Mouse (Mus musculus) forebrain, embryonic 16.5 days (tissue): Measurements from ENCODE around the gene Mpst. TPM values are rescaled to one million over a fixed set of nuclear protein-coding genes. Genes with fewer than 3 reads are reported as not detected.

Experiments used
- ATAC-seq: fragments of 200-750 bp; cut with Nextera tagmentation; 2 replicates; pipeline ENCODE4 v1.8.0; 2017; ENCODE audit warnings: mild to moderate bottlenecking, moderate library complexity
- H3K27ac ChIP-seq: fragments of 300-500 bp; sonication (generic); 2 replicates; pipeline ENCODE4 v1.5.1; 2014; ENCODE audit warnings: low read length, control low read depth
- H3K27me3 ChIP-seq: fragments of 300-500 bp; sonication (generic); replicated peaks from 2 replicates; pipeline ENCODE4 v1.6.1; 2014; ENCODE audit warnings: low read length; ENCODE audit not compliant: control insufficient read depth, insufficient read depth
- H3K36me3 ChIP-seq: fragments of 300-500 bp; sonication (generic); 2 replicates; pipeline ENCODE4 v1.6.1; 2014; ENCODE audit not compliant: control insufficient read depth, insufficient read depth
- H3K4me1 ChIP-seq: fragments of 300-500 bp; sonication (generic); replicated peaks from 2 replicates; pipeline ENCODE4 v1.6.1; 2014; ENCODE audit warnings: low read length; ENCODE audit not compliant: control insufficient read depth, insufficient read depth
- H3K4me2 ChIP-seq: fragments of 300-500 bp; sonication (generic); 2 replicates; pipeline ENCODE4 v1.6.1; 2014; ENCODE audit warnings: mild to moderate bottlenecking, low read length, control low read depth
- H3K4me3 ChIP-seq: fragments of 300-500 bp; sonication (generic); replicated peaks from 2 replicates; pipeline ENCODE4 v1.5.1; 2014; ENCODE audit warnings: mild to moderate bottlenecking, low read length, control low read depth
- H3K9ac ChIP-seq: fragments of 300-500 bp; sonication (generic); replicated peaks from 2 replicates; pipeline ENCODE4 v1.6.1; 2014; ENCODE audit warnings: low read depth, low read length, control low read depth
- H3K9me3 ChIP-seq: fragments of 300-500 bp; sonication (generic); 2 replicates; pipeline ENCODE4 v1.6.1; 2016; ENCODE audit warnings: low read length; ENCODE audit not compliant: control insufficient read depth
- WGBS: fragments of 180-500 bp; shearing (Covaris S2); extraction: QIAGEN DNeasy Blood & Tissue Kit; methylation state at CpG from one replicate; pipeline ENCODE4 v1.1.7; 2014; 5-methylcytosine and 5-hydroxymethylcytosine counted together
- polyA plus RNA-seq: library from polyadenylated mRNA; unstranded; fragments of >200 nt; fragmentation: Nextera tagmentation; extraction: Ambion mirVana; gene quantifications from 2 replicates; pipeline ENCODE4 v1.2.1, GENCODE M21; 2015

Gene Mpst
- polyA plus RNA-seq, 1 experiment from 2014 or later: 5.0 TPM

- no peaks in the 10 kb centered on the region for H3K9me3 ChIP-seq
- no peaks in the 10 kb centered on the region; the same call in 1 of the 2 replicates for H3K36me3 ChIP-seq
- ATAC-seq: no peak
- no peak overlapping the region for H3K27ac ChIP-seq
- 33% methylated on average over 1 of the region's 1 CpGs for WGBS
- no peak overlapping the region for H3K9ac ChIP-seq
- no peak overlapping the region for H3K4me3 ChIP-seq
- H3K4me1 ChIP-seq: peaks cover 11% of the 10 kb centered on the region
- H3K4me2 ChIP-seq: no peak overlapping the region
- H3K27me3 ChIP-seq: peaks cover 18% of the 10 kb centered on the region
Observed at GRCm38 (mm10) chr15:78413719-78414117, 7.5 kb downstream of the Mpst start.

GRCm38 (mm10) chr15:78414157-78414556 lies 7.9 kb downstream of the Mpst start:
- Histone ChIP-seq H3K4me1 (peaks cover 11% of the 10 kb centered on the region), H3K36me3 (no peaks in the 10 kb centered on the region; the same call in 1 of the 2 replicates), H3K9me3 (no peaks in the 10 kb centered on the region), H3K27me3 (peaks cover 15% of the 10 kb centered on the region), H3K9ac (no peak overlapping the region), H3K4me3 (no peak overlapping the region), H3K27ac (no peak overlapping the region), H3K4me2 (no peak overlapping the region)
- ATAC-seq: no peak
- 91% methylated on average over 8 of the region's 8 CpGs for WGBS

- Histone ChIP-seq H3K4me2 (no peak overlapping the region), H3K4me3 (no peak overlapping the region), H3K9ac (no peak overlapping the region; the same call in 1 of the 2 replicates), H3K36me3 (no peaks in the 10 kb centered on the region; the same call in 1 of the 2 replicates), H3K27me3 (no peaks in the 10 kb centered on the region), H3K9me3 (no peaks in the 10 kb centered on the region), H3K27ac (no peak overlapping the region), H3K4me1 (no peaks in the 10 kb centered on the region)
- WGBS: 17% methylated on average over 4 of the region's 4 CpGs
- ATAC-seq: no peak
Observed at GRCm38 (mm10) chr15:78416937-78417336, 10.7 kb downstream of the Mpst start.

GRCm38 (mm10) chr15:78420395-78420794 lies 14.2 kb downstream of the Mpst start:
- H3K27me3 ChIP-seq: 0 out of 2 replicates have a peak, but pooled peaks cover 2% of the 10 kb centered on the region
- no peak overlapping the region for H3K4me3 ChIP-seq
- ATAC-seq: no peak
- 79% methylated on average over 13 of the region's 13 CpGs for WGBS
- H3K27ac ChIP-seq: no peak overlapping the region
- no peak overlapping the region for H3K4me2 ChIP-seq
- no peaks in the 10 kb centered on the region for H3K4me1 ChIP-seq
- no peaks in the 10 kb centered on the region for H3K9me3 ChIP-seq
- H3K9ac ChIP-seq: no peak overlapping the region
- no peaks in the 10 kb centered on the region for H3K36me3 ChIP-seq

GRCm38 (mm10) chr15:78422046-78422956 lies 16.1 kb downstream of the Mpst start:
- no peaks in the 10 kb centered on the region for H3K36me3 ChIP-seq
- ATAC-seq: peak; percentile 81
- 0 out of 2 replicates have a peak, but pooled peaks cover 2% of the 10 kb centered on the region for H3K27me3 ChIP-seq
- H3K4me2 ChIP-seq: no peak overlapping the region
- no peak overlapping the region for H3K9ac ChIP-seq
- WGBS: 18% methylated on average over 16 of the region's 16 CpGs
- no peaks in the 10 kb centered on the region for H3K4me1 ChIP-seq
- no peak overlapping the region for H3K27ac ChIP-seq
- no peaks in the 10 kb centered on the region for H3K9me3 ChIP-seq
- no peak overlapping the region for H3K4me3 ChIP-seq

- H3K27ac ChIP-seq: no peak overlapping the region
- H3K9me3 ChIP-seq: no peaks in the 10 kb centered on the region
- peaks cover 6% of the 10 kb centered on the region for H3K4me1 ChIP-seq
- H3K4me2 ChIP-seq: no peak overlapping the region
- H3K27me3 ChIP-seq: 0 out of 2 replicates have a peak, but pooled peaks cover 2% of the 10 kb centered on the region
- no peak overlapping the region for H3K4me3 ChIP-seq
- H3K9ac ChIP-seq: no peak overlapping the region
- H3K36me3 ChIP-seq: no peaks in the 10 kb centered on the region
- 28% methylated on average over 11 of the region's 11 CpGs for WGBS
- ATAC-seq: no peak
Observed at GRCm38 (mm10) chr15:78424507-78424906, 18.3 kb downstream of the Mpst start.

- Histone ChIP-seq H3K4me3 (no peak overlapping the region), H3K4me2 (no peak overlapping the region), H3K4me1 (peaks cover 13% of the 10 kb centered on the region), H3K9ac (no peak overlapping the region), H3K9me3 (no peaks in the 10 kb centered on the region), H3K36me3 (no peaks in the 10 kb centered on the region), H3K27me3 (0 out of 2 replicates have a peak, but pooled peaks cover 2% of the 10 kb centered on the region), H3K27ac (no peak overlapping the region)
- 68% methylated on average over 4 of the region's 4 CpGs for WGBS
- ATAC-seq: no peak
Observed at GRCm38 (mm10) chr15:78425230-78425629, 19.0 kb downstream of the Mpst start.

GRCm38 (mm10) chr15:78428391-78429138 lies 22.3 kb downstream of the Mpst start, which contains the start of gene Kctd17:
TSS of gene Kctd17 (plus strand) at chr15:78428564.
- Histone ChIP-seq H3K27ac (peak within 1 kb of the TSS; percentile 58), H3K9me3 (no peaks in the 10 kb centered on the region), H3K4me3 (peak within 1 kb of the TSS; percentile 82), H3K27me3 (no peaks in the 10 kb centered on the region), H3K9ac (peak within 1 kb of the TSS; percentile 91), H3K4me2 (peak within 1 kb of the TSS; percentile 66), H3K36me3 (peaks cover 4% of the 10 kb centered on the region; the same call in 1 of the 2 replicates), H3K4me1 (peaks cover 16% of the 10 kb centered on the region)
- peak; percentile 92 for ATAC-seq
- WGBS: 1% methylated on average over 52 of the region's 52 CpGs

- peak overlapping the region; percentile 58 for H3K27ac ChIP-seq
- no peak; the same call in none of the 2 replicates for ATAC-seq
- H3K4me3 ChIP-seq: peak overlapping the region; percentile 82
- peak overlapping the region; percentile 91 for H3K9ac ChIP-seq
- peak overlapping the region; percentile 66 for H3K4me2 ChIP-seq
- H3K9me3 ChIP-seq: no peaks in the 10 kb centered on the region
- 0% methylated on average over 3 of the region's 3 CpGs for whole genome bisulfite sequencing
- peaks cover 16% of the 10 kb centered on the region for H3K4me1 ChIP-seq
- peaks cover 4% of the 10 kb centered on the region; the same call in 1 of the 2 replicates for H3K36me3 ChIP-seq
- no peaks in the 10 kb centered on the region for H3K27me3 ChIP-seq
Observed at GRCm38 (mm10) chr15:78429139-78429459, 22.9 kb downstream of the Mpst start.
